Mouse (Mus musculus) kidney, embryonic 14.5 days (tissue): ENCODE results near the gene 2310033P09Rik. TPM values are rescaled to one million over a fixed set of nuclear protein-coding genes. Genes with fewer than 3 reads are reported as not detected.

Source experiments
- ATAC-seq: fragments of 200-750 bp; cut with Nextera tagmentation; 2 replicates; pipeline ENCODE4 v1.8.0; 2017; ENCODE audit warnings: moderate number of reproducible peaks, mild to moderate bottlenecking, moderate TSS enrichment, moderate library complexity; ENCODE audit not compliant: low FRiP score, low TSS enrichment
- H3K27ac ChIP-seq: fragments of 300-500 bp; sonication (generic); 2 replicates; pipeline ENCODE4 v1.5.1; 2014; ENCODE audit warnings: low read depth, mild to moderate bottlenecking, low read length, moderate library complexity, mixed read lengths
- H3K27me3 ChIP-seq: fragments of 300-500 bp; sonication (generic); 2 replicates; pipeline ENCODE4 v1.6.1; 2014; ENCODE audit warnings: mild to moderate bottlenecking, low read length; ENCODE audit not compliant: control insufficient read depth, insufficient read depth
- H3K36me3 ChIP-seq: fragments of 300-500 bp; sonication (generic); 2 replicates; pipeline ENCODE4 v1.6.1; 2014; ENCODE audit warnings: low read length, mixed read lengths; ENCODE audit not compliant: control insufficient read depth, insufficient read depth
- H3K4me1 ChIP-seq: fragments of 300-500 bp; sonication (generic); 2 replicates; pipeline ENCODE4 v1.6.1; 2014; ENCODE audit warnings: low read length, mixed read lengths; ENCODE audit not compliant: control insufficient read depth, insufficient read depth
- H3K4me2 ChIP-seq: fragments of 300-500 bp; sonication (generic); replicated peaks from 2 replicates; pipeline ENCODE4 v1.6.1; 2014; ENCODE audit warnings: low read depth, mild to moderate bottlenecking, low read length
- H3K4me3 ChIP-seq: fragments of 300-500 bp; sonication (generic); 2 replicates; pipeline ENCODE4 v1.5.1; 2014; ENCODE audit warnings: mild to moderate bottlenecking, low read length
- H3K9ac ChIP-seq: fragments of 300-500 bp; sonication (generic); 2 replicates; pipeline ENCODE4 v1.6.1; 2014; ENCODE audit warnings: low read depth, mild to moderate bottlenecking, low read length, moderate library complexity
- H3K9me3 ChIP-seq: fragments of 300-500 bp; sonication (generic); 2 replicates; pipeline ENCODE4 v1.6.1; 2016; ENCODE audit warnings: low read length; ENCODE audit not compliant: control insufficient read depth
- WGBS: fragments of 180-500 bp; shearing (Covaris S2); extraction: QIAGEN DNeasy Blood & Tissue Kit; methylation state at CpG from one replicate; pipeline ENCODE4 v1.1.7; 2014; 5-methylcytosine and 5-hydroxymethylcytosine counted together
- polyA plus RNA-seq: library from polyadenylated mRNA; unstranded; fragments of >200 nt; fragmentation: Nextera tagmentation; extraction: Ambion mirVana; gene quantifications from 2 replicates; pipeline ENCODE4 v1.2.1, GENCODE M21; 2014

Gene 2310033P09Rik
- polyA plus RNA-seq, 1 experiment from 2014 or later, result 36.9 TPM

DNA sequence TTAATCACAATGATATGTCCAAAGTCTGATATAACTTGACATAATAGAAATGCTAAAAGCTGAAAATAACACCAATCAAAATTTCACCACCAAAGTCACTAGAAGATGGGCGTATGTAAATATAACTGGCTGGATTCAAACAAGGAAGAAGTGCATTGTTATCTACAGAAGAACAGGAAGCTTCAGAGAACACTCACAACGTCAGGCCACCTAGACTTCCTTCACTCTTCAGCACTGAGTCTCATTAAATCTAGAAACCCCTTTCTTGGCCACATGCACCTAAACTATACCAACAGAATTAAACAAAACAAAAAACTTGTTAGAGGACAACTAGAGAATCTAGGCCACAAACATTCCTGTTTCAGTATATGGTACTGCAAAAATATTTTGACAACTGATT lies 16.3 kb downstream of the 2310033P09Rik start:
- H3K36me3 ChIP-seq, result peaks cover 15% of the 10 kb centered on the region
- ATAC-seq, result no peak
- 65% methylated on average over 2 of the region's 2 CpGs for WGBS
- H3K9me3 ChIP-seq, result no peaks in the 10 kb centered on the region
- no peak overlapping the region for H3K27ac ChIP-seq
- no peak overlapping the region for H3K9ac ChIP-seq
- peaks cover 29% of the 10 kb centered on the region for H3K4me1 ChIP-seq
- H3K4me2 ChIP-seq, result no peak overlapping the region
- H3K27me3 ChIP-seq, result no peaks in the 10 kb centered on the region
- no peak overlapping the region for H3K4me3 ChIP-seq

DNA sequence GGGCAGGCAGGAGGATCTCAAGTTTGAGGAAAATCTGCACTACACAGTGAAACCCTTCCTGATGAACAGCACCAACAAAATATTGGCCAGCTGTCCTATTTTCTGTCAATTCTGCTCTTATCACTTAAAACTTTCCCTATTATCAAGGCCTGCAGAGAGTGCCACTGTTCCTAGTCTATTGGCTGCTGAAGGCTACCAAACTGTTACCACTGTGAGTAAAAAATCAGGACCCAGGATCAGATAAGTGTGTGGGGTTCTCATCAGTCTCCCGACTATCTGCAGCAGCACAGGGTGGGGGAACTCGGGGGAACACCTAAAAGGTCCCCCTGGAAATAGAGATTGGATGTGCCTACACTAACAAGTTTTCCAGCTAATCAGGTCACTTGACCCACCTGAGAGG lies 17.0 kb downstream of the 2310033P09Rik start:
- H3K4me2 ChIP-seq, result peak overlapping the region; percentile 19; the same call in 1 of the 2 replicates
- H3K9me3 ChIP-seq, result no peaks in the 10 kb centered on the region
- H3K9ac ChIP-seq, result no peak overlapping the region
- ATAC-seq, result no peak
- H3K27me3 ChIP-seq, result no peaks in the 10 kb centered on the region
- 71% methylated on average over 2 of the region's 2 CpGs for WGBS
- H3K4me3 ChIP-seq, result no peak overlapping the region
- peaks cover 27% of the 10 kb centered on the region for H3K4me1 ChIP-seq
- no peak overlapping the region for H3K27ac ChIP-seq
- peaks cover 12% of the 10 kb centered on the region for H3K36me3 ChIP-seq

DNA sequence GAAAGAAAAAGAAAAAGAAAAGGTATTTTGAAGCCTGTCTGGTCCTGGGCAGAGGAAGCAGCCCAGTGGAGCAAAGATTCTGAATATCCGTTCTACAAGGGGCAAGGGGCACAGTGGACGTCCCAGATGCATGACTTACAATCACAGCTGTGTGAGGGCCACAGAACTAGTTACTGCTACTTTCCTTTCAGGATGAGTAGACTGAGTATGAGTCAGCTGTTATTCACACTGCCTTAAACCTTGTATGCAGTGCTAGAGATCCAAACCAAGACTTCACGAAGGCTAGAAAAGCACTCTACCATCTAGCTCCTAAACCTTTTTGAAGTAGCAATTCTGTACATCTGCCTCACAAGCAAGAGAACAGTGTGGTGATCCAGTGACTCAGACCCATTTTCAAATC lies 18.1 kb downstream of the 2310033P09Rik start:
- WGBS, result 35% methylated on average over 3 of the region's 3 CpGs
- H3K4me3 ChIP-seq, result peak overlapping the region; percentile 100
- H3K4me1 ChIP-seq, result peaks cover 27% of the 10 kb centered on the region
- H3K9ac ChIP-seq, result peak overlapping the region; percentile 96
- H3K4me2 ChIP-seq, result peak overlapping the region; percentile 88
- no peaks in the 10 kb centered on the region for H3K9me3 ChIP-seq
- no peaks in the 10 kb centered on the region for H3K27me3 ChIP-seq
- H3K27ac ChIP-seq, result no peak overlapping the region
- ATAC-seq, result no peak
- peaks cover 9% of the 10 kb centered on the region for H3K36me3 ChIP-seq

DNA sequence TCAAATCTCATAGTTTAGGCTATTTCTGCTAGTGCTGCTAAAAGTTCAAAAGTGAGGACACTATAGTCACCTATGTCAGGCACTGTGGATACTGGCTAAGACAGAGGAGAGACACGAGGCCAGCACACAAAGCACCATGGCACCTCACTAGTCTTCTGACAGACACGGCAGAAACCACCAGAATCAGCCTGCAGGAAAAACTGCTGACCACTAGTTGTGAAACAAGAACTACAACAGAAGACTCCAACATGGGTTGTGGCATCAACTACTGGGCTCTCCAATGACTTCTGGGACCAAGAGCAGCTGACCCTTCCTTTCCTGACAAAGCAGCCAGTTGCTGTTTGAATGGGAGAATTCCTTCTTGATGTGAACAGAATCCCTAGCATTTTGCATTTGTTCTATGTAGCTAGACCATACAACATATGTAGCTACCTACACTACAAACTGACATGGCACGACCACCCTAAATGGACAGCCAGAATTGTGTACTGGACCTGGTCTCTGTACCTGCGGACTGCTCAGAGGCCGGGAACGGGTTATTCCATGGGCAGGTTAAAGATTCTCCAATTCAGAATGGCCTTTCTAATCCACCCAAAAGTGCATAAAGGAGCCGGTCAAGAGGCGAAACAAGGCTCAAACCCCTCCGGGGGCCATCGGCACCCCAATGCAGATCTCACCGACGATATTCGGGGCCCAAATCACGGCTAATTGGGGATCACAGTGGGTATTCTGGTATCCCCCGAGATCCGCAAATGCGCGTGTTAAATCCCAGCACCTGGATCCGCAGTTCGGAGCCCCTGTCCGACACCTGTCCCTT lies 18.9 kb downstream of the 2310033P09Rik start:
- 3% methylated on average over 21 of the region's 21 CpGs for WGBS
- peaks cover 9% of the 10 kb centered on the region for H3K36me3 ChIP-seq
- H3K27me3 ChIP-seq, result no peaks in the 10 kb centered on the region
- H3K4me2 ChIP-seq, result peak overlapping the region; percentile 88
- no peaks in the 10 kb centered on the region for H3K9me3 ChIP-seq
- ATAC-seq, result no peak
- H3K4me3 ChIP-seq, result peak overlapping the region; percentile 100
- peak overlapping the region; percentile 96 for H3K9ac ChIP-seq
- H3K27ac ChIP-seq, result peak overlapping the region; percentile 94; the same call in 1 of the 2 replicates
- H3K4me1 ChIP-seq, result peaks cover 27% of the 10 kb centered on the region

DNA sequence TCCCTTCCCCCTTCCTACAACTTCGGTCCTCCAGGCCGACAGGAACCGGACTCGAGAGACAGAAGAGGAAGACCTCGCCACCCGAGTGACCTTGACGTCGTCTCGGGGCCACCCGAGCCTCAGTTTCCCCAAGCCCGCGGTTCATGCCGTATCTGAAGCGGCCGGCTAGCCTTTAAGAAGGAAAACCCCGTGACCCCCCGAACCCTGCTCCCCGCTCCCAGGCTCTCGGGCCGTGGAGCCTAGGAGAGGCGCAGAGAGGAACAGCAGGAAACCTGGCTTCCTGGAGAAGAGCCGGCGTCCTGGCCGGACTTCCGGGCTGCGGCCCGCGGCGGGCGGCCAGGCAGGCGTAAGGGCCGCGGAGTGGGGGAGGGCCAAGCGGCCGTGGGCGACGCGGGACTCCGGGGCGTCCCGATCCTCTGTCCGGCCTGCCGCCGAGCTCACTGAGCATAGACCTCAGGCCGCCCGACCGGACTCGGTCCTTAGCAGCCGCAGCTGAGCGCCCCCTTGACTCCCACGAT lies 19.5 kb downstream of the 2310033P09Rik start:
- Histone ChIP-seq H3K9me3 (no peaks in the 10 kb centered on the region), H3K4me3 (peak overlapping the region; percentile 100), H3K36me3 (peaks cover 9% of the 10 kb centered on the region), H3K27me3 (no peaks in the 10 kb centered on the region), H3K4me1 (peaks cover 24% of the 10 kb centered on the region), H3K4me2 (peak overlapping the region; percentile 88), H3K27ac (peak overlapping the region; percentile 94), H3K9ac (peak overlapping the region; percentile 96)
- ATAC-seq, result peak; percentile 79
- WGBS, result 2% methylated on average over 34 of the region's 51 CpGs

DNA sequence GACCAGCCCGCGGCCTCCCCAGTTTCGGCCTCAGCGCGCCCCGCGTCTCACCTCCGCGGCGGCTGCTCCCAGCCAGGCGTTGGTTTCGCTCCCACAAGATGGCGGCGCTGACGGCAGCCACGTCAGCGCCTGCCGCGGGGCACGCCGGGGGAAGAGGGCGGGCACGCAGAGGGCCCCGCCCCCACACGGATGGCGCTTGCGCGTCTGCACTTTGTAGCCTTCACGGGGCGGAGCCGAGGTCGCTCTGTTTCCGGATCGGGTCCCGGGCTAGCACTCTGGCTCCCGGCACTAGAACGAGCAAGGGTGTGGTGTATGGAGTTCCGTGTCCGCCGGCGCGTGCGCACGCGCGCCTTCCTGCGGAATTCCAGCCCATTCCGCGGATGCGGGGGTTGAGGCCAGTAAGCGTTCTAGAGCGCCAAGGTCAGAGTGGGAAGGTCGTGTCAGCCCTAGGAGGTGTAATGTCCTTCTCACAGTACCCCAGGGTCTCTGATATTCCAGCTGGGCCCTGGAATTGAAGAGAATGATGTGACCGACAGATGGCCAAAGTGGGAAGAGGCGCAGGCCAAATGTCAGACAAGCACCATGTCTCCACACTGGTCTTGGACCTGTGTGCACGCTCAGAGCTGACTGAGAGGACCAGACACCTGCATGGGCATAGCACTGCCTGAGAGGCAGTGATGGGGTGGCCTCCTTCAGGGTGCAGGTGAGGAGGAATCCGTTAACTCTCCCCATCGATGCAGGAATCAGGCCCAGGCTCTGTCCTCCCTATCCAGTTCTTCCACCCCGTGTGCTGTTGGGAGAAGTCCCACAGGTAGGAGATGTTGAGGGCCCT lies 20.2 kb downstream of the 2310033P09Rik start, which contains the start of gene Arf1:
Gene Arf1, minus strand, starts transcription at position 149 of the 832 bp plus-strand sequence.
- Histone ChIP-seq H3K27me3 (no peaks in the 10 kb centered on the region), H3K4me3 (peak within 1 kb of the TSS; percentile 100), H3K27ac (peak within 1 kb of the TSS; percentile 94), H3K36me3 (peaks cover 6% of the 10 kb centered on the region), H3K9ac (peak within 1 kb of the TSS; percentile 96), H3K9me3 (no peaks in the 10 kb centered on the region), H3K4me2 (peak within 1 kb of the TSS; percentile 88), H3K4me1 (peaks cover 22% of the 10 kb centered on the region)
- ATAC-seq, result peak; percentile 96
- WGBS, result 5% methylated on average over 57 of the region's 59 CpGs

DNA sequence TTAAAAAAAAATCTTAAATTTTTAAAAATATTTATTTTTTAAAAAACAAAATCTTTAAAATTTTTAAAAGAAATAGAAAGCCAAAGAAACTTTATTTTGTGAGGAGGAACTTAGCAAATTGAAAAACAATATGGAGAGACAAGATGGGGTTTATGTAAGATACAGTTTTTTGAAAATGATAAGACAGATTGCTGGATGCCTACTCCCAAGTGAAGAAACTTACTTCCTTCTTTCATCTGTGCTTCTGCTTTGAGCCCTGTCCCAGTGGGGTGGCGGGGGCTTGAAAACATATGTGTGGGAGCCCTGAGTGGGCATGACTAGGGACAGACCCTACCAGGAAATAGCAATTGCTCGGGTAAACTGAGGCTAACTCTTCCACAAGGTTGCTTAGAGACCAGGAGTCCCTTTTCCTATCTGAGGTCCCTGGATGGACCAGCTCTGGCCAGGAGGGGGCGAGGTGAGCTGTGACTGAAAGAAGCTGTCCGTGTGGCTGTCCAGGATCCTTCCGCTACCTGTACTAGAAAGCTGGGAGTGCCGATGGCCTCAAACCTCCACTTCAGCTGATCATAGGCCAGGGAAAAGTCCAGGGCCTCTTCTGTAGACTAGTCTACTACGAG lies 22.1 kb downstream of the 2310033P09Rik start:
- H3K4me3 ChIP-seq, result no peak overlapping the region

DNA sequence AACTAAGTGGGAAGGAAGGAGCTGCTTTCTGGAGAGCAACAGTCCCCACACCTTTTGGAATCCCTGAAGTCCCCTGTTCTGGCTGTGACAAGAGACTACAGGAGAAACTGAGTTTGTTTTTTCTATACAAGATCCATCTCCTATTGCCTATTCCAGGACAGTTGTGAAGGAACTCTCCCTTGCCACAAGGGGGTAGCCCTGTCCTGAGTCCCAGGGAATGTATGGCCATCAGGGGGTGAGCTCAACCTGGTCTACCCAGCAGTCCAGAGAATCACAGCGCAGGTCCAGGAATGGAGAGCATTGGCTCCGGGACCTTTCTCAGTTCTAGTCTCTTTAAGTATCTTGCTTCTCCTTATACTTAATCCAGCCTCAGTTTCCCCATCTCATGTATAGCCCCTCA lies 24.7 kb downstream of the 2310033P09Rik start:
- ATAC-seq, result no peak
- Histone ChIP-seq H3K4me3 (no peak overlapping the region), H3K36me3 (no peaks in the 10 kb centered on the region), H3K4me1 (no peaks in the 10 kb centered on the region), H3K27ac (no peak overlapping the region), H3K9ac (no peak overlapping the region), H3K9me3 (no peaks in the 10 kb centered on the region), H3K4me2 (no peak overlapping the region), H3K27me3 (no peaks in the 10 kb centered on the region)
- WGBS, result 60% methylated on average over 2 of the region's 2 CpGs

More for the DNA sequence above, 22.1 kb downstream of the 2310033P09Rik start:
- Histone ChIP-seq H3K27me3 (no peaks in the 10 kb centered on the region), H3K4me1 (peaks cover 13% of the 10 kb centered on the region), H3K9me3 (no peaks in the 10 kb centered on the region), H3K9ac (no peak overlapping the region), H3K4me2 (no peak overlapping the region), H3K27ac (no peak overlapping the region), H3K36me3 (no peaks in the 10 kb centered on the region)
- WGBS, result 10% methylated on average over 7 of the region's 7 CpGs
- ATAC-seq, result no peak
